Mouse (Mus musculus): ENCODE measurements around the gene Ifne. TPM values are rescaled to one million over a fixed set of nuclear protein-coding genes. Genes with fewer than 3 reads are reported as not detected.

Ifne gene
- polyA plus RNA-seq (2017; shearing (Covaris generic)): not detected

GRCm38 (mm10) chr4:88880101-88880500 is at the start of gene Ifne:
Gene Ifne (minus strand): TSS chr4:88880201.

GRCm38 (mm10) chr4:88849698-88850097 is 30.3 kb downstream of the Ifne start, which contains the start of gene Ifna1:
Gene Ifna1 (plus strand): TSS chr4:88850087.

GRCm38 (mm10) chr4:88841438-88841911 is 38.5 kb downstream of the Ifne start, which contains the start of gene Ifna4:
Gene Ifna4 (plus strand): TSS chr4:88841861.

GRCm38 (mm10) chr4:88835225-88835624 is 44.8 kb downstream of the Ifne start, which contains the start of gene Ifna5:
Gene Ifna5 (plus strand): TSS chr4:88835525.

Other genes with a start within 250 kb of the Ifne start
- not detected for gene C87499, start 245.8 kb downstream of the Ifne start, polyA plus RNA-seq (2017; shearing (Covaris generic))
- gene Ifna13, start 235.7 kb downstream of the Ifne start, polyA plus RNA-seq (2017; shearing (Covaris generic)): not detected
- not detected for gene Ifna16, start 203.3 kb downstream of the Ifne start, polyA plus RNA-seq (2017; shearing (Covaris generic))
- gene Ifna2, start 196.3 kb downstream of the Ifne start, polyA plus RNA-seq (2017; shearing (Covaris generic)): not detected
- gene Ifnab, start 188.8 kb downstream of the Ifne start, polyA plus RNA-seq (2017; shearing (Covaris generic)): not detected
- gene Gm26566, start 158.4 kb downstream of the Ifne start, polyA plus RNA-seq (2017; shearing (Covaris generic)): not detected
- 13.5 TPM for gene Klhl9, start 157.7 kb downstream of the Ifne start, polyA plus RNA-seq (2017; shearing (Covaris generic))
- gene Gm13271, start 125.3 kb downstream of the Ifne start, polyA plus RNA-seq (2017; shearing (Covaris generic)): not detected
- gene Gm13283, start 120.1 kb downstream of the Ifne start, polyA plus RNA-seq (2017; shearing (Covaris generic)): not detected
- not detected for gene Gm13290, start 106.4 kb downstream of the Ifne start, polyA plus RNA-seq (2017; shearing (Covaris generic))
- not detected for gene Gm13289, start 103.3 kb downstream of the Ifne start, polyA plus RNA-seq (2017; shearing (Covaris generic))
- not detected for gene Gm13272, start 100.4 kb downstream of the Ifne start, polyA plus RNA-seq (2017; shearing (Covaris generic))
- 0.32 TPM for gene Ifnz, start 98.1 kb downstream of the Ifne start, polyA plus RNA-seq (2017; shearing (Covaris generic))
- gene Gm13276, start 94.5 kb downstream of the Ifne start, polyA plus RNA-seq (2017; shearing (Covaris generic)): not detected
- gene Gm13277, start 91.6 kb downstream of the Ifne start, polyA plus RNA-seq (2017; shearing (Covaris generic)): not detected
- gene Gm13278, start 88.7 kb downstream of the Ifne start, polyA plus RNA-seq (2017; shearing (Covaris generic)): not detected
- not detected for gene Gm13275, start 85.7 kb downstream of the Ifne start, polyA plus RNA-seq (2017; shearing (Covaris generic))
- gene Gm13279, start 82.8 kb downstream of the Ifne start, polyA plus RNA-seq (2017; shearing (Covaris generic)): not detected
- gene Gm13285, start 80.5 kb downstream of the Ifne start, polyA plus RNA-seq (2017; shearing (Covaris generic)): 0.76 TPM
- gene Gm13287, start 76.9 kb downstream of the Ifne start, polyA plus RNA-seq (2017; shearing (Covaris generic)): not detected
- not detected for gene Gm13288, start 74.7 kb downstream of the Ifne start, polyA plus RNA-seq (2017; shearing (Covaris generic))
- gene Ifna7, start 64.0 kb downstream of the Ifne start, polyA plus RNA-seq (2017; shearing (Covaris generic)): not detected
- not detected for gene Ifna11, start 60.2 kb downstream of the Ifne start, polyA plus RNA-seq (2017; shearing (Covaris generic))
- not detected for gene Ifna6, start 52.8 kb downstream of the Ifne start, polyA plus RNA-seq (2017; shearing (Covaris generic))
- gene Ifna5, start 44.7 kb downstream of the Ifne start, polyA plus RNA-seq (2017; shearing (Covaris generic)): not detected
- gene Ifna4, start 38.3 kb downstream of the Ifne start, polyA plus RNA-seq (2017; shearing (Covaris generic)): not detected
- not detected for gene Ifna1, start 30.1 kb downstream of the Ifne start, polyA plus RNA-seq (2017; shearing (Covaris generic))